Mouse (Mus musculus) megakaryocyte, embryonic 14.5 days (primary cell): Measurements from ENCODE around the gene Kremen1.

Source experiments
- FLI1 ChIP-seq: IDR thresholded peaks from 2 replicates; pipeline ENCODE4 v1.6.1; 2012; ENCODE audit warnings: low read length, inconsistent platforms, mixed read lengths
- GATA1 ChIP-seq: IDR thresholded peaks from 3 replicates; pipeline ENCODE4 v1.6.1; 2012; ENCODE audit warnings: mixed read lengths, low read length, inconsistent platforms, borderline replicate concordance

- TF ChIP-seq GATA1, result no peak
- TF ChIP-seq FLI1, result no peak
Measured at GRCm38 (mm10) chr11:5177171-5177570, 84.2 kb downstream of the Kremen1 start.
